Mouse (Mus musculus) kidney, postnatal 0 days (tissue): ENCODE measurements around the gene Morc1. TPM values are rescaled to one million over a fixed set of nuclear protein-coding genes. Genes with fewer than 3 reads are reported as not detected.

ENCODE experiments used
- ATAC-seq: fragments of 200-750 bp; cut with Nextera tagmentation; replicated peaks from 2 replicates; pipeline ENCODE4 v1.8.0; 2017; ENCODE audit warnings: low read depth, moderate number of reproducible peaks, moderate TSS enrichment, moderate library complexity; ENCODE audit not compliant: low FRiP score
- DNase-seq: peaks from one replicate; pipeline ENCODE4 v3.0.0-alpha.2; 2016; ENCODE audit warnings: low spot score
- H3K27ac ChIP-seq: fragments of 300-500 bp; sonication (generic); 2 replicates; pipeline ENCODE4 v1.5.1; 2014; ENCODE audit warnings: mild to moderate bottlenecking
- H3K27me3 ChIP-seq: fragments of 300-500 bp; sonication (generic); 2 replicates; pipeline ENCODE4 v1.6.1; 2014; ENCODE audit warnings: low read length, mixed read lengths; ENCODE audit not compliant: insufficient read depth
- H3K36me3 ChIP-seq: fragments of 300-500 bp; sonication (generic); 2 replicates; pipeline ENCODE4 v1.6.1; 2014; ENCODE audit warnings: low read length, mixed read lengths; ENCODE audit not compliant: insufficient read depth
- H3K4me1 ChIP-seq: fragments of 300-500 bp; sonication (generic); replicated peaks from 2 replicates; pipeline ENCODE4 v1.6.1; 2014; ENCODE audit warnings: antibody characterized with exemption, low read length, mixed read lengths; ENCODE audit not compliant: insufficient read depth
- H3K4me2 ChIP-seq: fragments of 300-500 bp; sonication (generic); 2 replicates; pipeline ENCODE4 v1.6.1; 2014; ENCODE audit warnings: mild to moderate bottlenecking, low read length, moderate library complexity, mixed read lengths
- H3K4me3 ChIP-seq: fragments of 300-500 bp; sonication (generic); replicated peaks from 2 replicates; pipeline ENCODE4 v1.5.1; 2014; ENCODE audit warnings: low read depth, low read length
- H3K9ac ChIP-seq: fragments of 300-500 bp; sonication (generic); 2 replicates; pipeline ENCODE4 v1.6.1; 2014; ENCODE audit warnings: low read depth, low read length
- H3K9me3 ChIP-seq: fragments of 300-500 bp; sonication (generic); replicated peaks from 2 replicates; pipeline ENCODE4 v1.6.1; 2016; ENCODE audit warnings: low read length, inconsistent platforms, mixed read lengths
- CTCF ChIP-seq: IDR thresholded peaks from 2 replicates; pipeline ENCODE4 v1.5.1; 2016; ENCODE audit warnings: antibody characterized with exemption, low read depth, mild to moderate bottlenecking, moderate library complexity
- WGBS: fragments of 180-500 bp; shearing (Covaris S2); extraction: QIAGEN DNeasy Blood & Tissue Kit; methylation state at CpG from one replicate; pipeline ENCODE4 v1.1.7; 2014; 5-methylcytosine and 5-hydroxymethylcytosine counted together
- polyA plus RNA-seq: library from polyadenylated mRNA; unstranded; fragments of >200 nt; fragmentation: Nextera tagmentation; extraction: Ambion mirVana; gene quantifications from 2 replicates; pipeline ENCODE4 v1.2.1, GENCODE M21; 2015

Morc1 gene
- 0.05 and 0.08 TPM in 2 replicates for polyA plus RNA-seq

DNA sequence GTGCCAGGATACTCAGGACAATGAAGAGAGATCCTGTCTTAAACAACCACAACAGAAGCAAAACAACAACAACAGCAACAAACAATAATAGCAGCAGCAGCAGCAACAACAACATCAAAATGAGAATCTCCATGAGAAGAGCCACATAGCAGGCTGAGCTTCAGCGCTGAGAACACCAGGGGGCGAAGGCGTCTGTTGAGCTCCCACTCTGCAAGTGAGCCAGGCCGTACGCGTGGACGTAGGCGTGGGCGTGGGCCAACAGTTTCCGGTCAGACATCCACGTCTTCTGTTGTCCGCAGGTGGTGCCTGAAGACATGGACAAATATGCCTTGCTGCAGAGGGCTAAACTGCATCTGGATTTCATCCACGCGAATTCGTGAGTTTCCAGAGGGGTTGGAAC lies at the start of gene Morc1:
TSS of gene Morc1 (plus strand) at position 211 of the 400 bp plus-strand sequence.
- DNase-seq = no peak
- Histone ChIP-seq H3K4me2 (no peak within 1 kb of the TSS), H3K4me3 (no peak within 1 kb of the TSS), H3K9me3 (no peaks in the 10 kb centered on the region), H3K27me3 (no peaks in the 10 kb centered on the region), H3K4me1 (no peaks in the 10 kb centered on the region), H3K36me3 (no peaks in the 10 kb centered on the region), H3K9ac (no peak within 1 kb of the TSS), H3K27ac (no peak within 1 kb of the TSS)
- WGBS = 92% methylated on average over 15 of the region's 15 CpGs
- ATAC-seq = no peak
- peak; percentile 15; the same call in 1 of the 2 replicates for TF ChIP-seq CTCF

DNA sequence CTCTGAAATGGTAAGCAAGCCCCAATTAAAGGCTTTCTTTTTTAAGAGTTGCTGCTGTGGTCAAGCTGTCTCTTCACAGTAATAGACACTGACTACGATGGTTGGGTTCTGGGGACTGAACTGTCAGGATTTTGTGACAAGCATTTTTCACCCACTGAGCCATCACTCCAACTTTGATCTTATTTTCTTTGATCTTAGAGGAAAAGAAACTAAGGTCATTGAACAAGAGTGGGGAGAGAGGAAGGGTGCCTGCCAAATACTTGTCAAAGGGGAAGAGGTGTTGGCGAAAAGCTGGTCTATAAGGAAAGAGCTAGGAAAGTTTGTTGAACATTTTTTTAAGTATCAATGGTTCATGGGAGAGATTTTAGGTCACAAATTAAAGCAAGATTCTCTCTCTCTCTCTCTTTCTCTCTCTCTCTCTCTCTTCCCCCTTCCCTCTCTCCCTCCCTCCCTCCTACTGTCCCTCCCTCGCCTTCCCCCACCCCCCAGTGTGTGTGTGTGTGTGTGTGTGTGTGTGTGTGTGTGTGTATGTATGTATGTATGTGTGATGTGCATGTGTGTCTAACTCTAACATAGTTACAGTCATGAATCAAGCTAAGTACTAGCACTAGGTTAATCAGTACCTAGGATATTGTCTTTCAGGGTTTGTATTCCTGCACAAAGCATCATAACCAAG lies 47.3 kb upstream of the Morc1 start:
- no peaks in the 10 kb centered on the region for H3K36me3 ChIP-seq
- no peak for DNase-seq
- ATAC-seq = no peak
- no peak overlapping the region for H3K27ac ChIP-seq
- no peak overlapping the region for H3K4me3 ChIP-seq
- H3K9me3 ChIP-seq = no peaks in the 10 kb centered on the region
- TF ChIP-seq CTCF = no peak
- no peaks in the 10 kb centered on the region for H3K4me1 ChIP-seq
- no peaks in the 10 kb centered on the region for H3K27me3 ChIP-seq
- WGBS = 68% methylated on average over 3 of the region's 3 CpGs
- no peak overlapping the region for H3K4me2 ChIP-seq
- no peak overlapping the region for H3K9ac ChIP-seq

GRCm38 (mm10) chr16:48386982-48387381 lies 44.1 kb upstream of the Morc1 start:
- Histone ChIP-seq H3K4me2 (no peak overlapping the region), H3K4me1 (no peaks in the 10 kb centered on the region), H3K36me3 (no peaks in the 10 kb centered on the region), H3K4me3 (no peak overlapping the region), H3K9ac (no peak overlapping the region), H3K9me3 (no peaks in the 10 kb centered on the region), H3K27ac (no peak overlapping the region), H3K27me3 (no peaks in the 10 kb centered on the region)
- DNase-seq (no peak), ATAC-seq (no peak)
- TF ChIP-seq CTCF = no peak
- WGBS = 81% methylated on average over 2 of the region's 2 CpGs

DNA sequence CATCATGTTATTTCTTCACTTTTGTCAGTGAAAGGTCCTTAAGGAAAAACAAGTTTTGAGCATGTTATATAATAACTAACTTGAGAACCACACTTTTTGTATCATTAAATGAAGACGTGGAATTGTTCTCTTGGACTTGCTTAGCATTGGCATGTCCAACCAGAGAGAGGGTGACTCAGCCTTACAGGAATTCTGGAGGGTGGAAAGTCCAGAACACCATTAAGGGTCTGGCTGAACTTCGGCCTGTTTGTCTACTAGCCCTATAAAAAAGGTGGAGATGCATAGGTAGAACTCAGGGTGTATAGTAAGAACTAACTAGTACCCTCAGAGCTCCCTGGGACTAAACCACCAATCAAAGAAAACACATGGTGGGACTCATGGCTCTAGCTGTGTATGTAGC lies 35.8 kb upstream of the Morc1 start:
- H3K4me1 ChIP-seq = no peaks in the 10 kb centered on the region
- TF ChIP-seq CTCF = no peak
- no peaks in the 10 kb centered on the region for H3K36me3 ChIP-seq
- DNase-seq (no peak), ATAC-seq (peak; percentile 54; the same call in 1 of the 2 replicates)
- no peak overlapping the region for H3K4me2 ChIP-seq
- no peak overlapping the region for H3K9ac ChIP-seq
- H3K27me3 ChIP-seq = no peaks in the 10 kb centered on the region
- no peaks in the 10 kb centered on the region for H3K9me3 ChIP-seq
- no peak overlapping the region for H3K27ac ChIP-seq
- WGBS = 77% methylated on average over 2 of the region's 2 CpGs
- no peak overlapping the region for H3K4me3 ChIP-seq

DNA sequence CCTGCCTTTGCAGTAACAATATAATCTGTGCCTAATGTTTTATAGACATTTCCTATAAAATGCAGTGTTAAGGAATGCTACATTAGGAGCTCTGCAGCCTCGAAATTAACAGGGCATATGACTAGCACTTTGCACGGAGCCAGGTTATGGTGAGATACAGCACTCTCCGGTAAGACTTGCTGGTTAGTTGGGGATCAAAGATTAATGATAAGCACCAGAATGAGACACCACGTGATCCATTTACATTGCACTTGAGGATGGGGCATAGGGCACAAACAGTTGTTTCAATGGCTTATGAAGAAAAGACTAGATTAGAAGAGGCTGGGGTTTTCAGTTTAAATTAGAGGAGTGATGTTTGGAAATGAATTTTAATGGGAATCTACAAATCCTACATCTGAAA lies 28.1 kb upstream of the Morc1 start:
- WGBS = 67% methylated on average over 4 of the region's 4 CpGs
- Histone ChIP-seq H3K27me3 (no peaks in the 10 kb centered on the region), H3K4me2 (no peak overlapping the region), H3K9me3 (no peaks in the 10 kb centered on the region), H3K27ac (no peak overlapping the region), H3K9ac (no peak overlapping the region), H3K4me1 (no peaks in the 10 kb centered on the region), H3K36me3 (no peaks in the 10 kb centered on the region), H3K4me3 (no peak overlapping the region)
- ATAC-seq = no peak
- no peak for TF ChIP-seq CTCF
- DNase-seq = no peak

DNA sequence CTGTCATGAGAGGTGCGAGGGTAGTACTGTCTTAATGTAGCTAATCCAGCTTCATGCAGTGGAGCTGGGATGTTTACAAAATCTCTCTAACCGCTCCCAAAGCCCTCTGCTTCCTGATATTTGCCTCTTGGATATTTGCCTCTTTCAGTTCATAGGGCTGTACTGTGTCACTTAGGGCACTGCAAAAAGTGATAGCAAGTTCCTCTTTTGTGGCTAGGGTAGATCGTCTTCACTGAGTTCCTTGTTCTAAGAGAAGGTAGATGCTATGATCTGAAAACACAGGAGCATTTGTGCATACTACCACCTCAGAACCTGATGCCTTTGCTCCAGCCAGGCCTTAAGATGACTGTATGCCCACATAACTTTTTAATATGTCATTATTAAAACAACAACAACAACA lies 27.6 kb upstream of the Morc1 start:
- Histone ChIP-seq H3K27me3 (no peaks in the 10 kb centered on the region), H3K36me3 (no peaks in the 10 kb centered on the region), H3K4me3 (no peak overlapping the region), H3K4me2 (no peak overlapping the region), H3K9ac (no peak overlapping the region), H3K4me1 (no peaks in the 10 kb centered on the region), H3K27ac (no peak overlapping the region), H3K9me3 (no peaks in the 10 kb centered on the region)
- WGBS = 79% methylated on average over 3 of the region's 3 CpGs
- no peak for TF ChIP-seq CTCF
- DNase-seq = no peak
- ATAC-seq = no peak

DNA sequence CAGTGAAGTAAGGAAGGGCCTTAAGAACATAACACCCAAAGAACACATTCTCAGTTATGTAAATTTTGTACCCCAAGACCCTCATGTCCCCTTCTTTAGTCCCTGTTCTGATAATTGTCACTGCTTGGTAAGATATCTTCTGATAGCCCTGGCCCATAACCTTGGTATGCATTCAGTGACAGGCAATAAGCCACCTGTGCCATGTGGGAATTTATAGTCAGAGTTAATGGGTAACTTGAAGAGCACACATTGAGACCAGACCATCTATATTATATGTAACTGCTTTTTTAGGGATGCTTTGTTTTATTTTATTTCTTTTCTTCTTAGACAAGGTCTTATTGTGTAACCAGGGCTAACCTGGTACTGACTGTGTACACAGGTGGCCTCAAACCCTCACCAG lies 27.0 kb upstream of the Morc1 start:
- Histone ChIP-seq H3K9ac (no peak overlapping the region), H3K27me3 (no peaks in the 10 kb centered on the region), H3K4me1 (no peaks in the 10 kb centered on the region), H3K4me3 (no peak overlapping the region), H3K4me2 (no peak overlapping the region), H3K36me3 (no peaks in the 10 kb centered on the region), H3K9me3 (no peaks in the 10 kb centered on the region), H3K27ac (no peak overlapping the region)
- DNase-seq (no peak), ATAC-seq (no peak)
- TF ChIP-seq CTCF = no peak
